Mouse (Mus musculus): ENCODE measurements at regions not wholly inside any gene's neighbourhood (a gene's known extent, or its start where the extent isn't known, plus 50 kb on each side); places are given as distances from the start of the nearest gene placed in this dataset.

GRCm38 (mm10) chr15:39998063-39998462 lies 136.1 kb upstream of the 9330182O14Rik start:
- no peak overlapping the region for H3K9ac ChIP-seq (replicated peaks)
- H3K9me3 ChIP-seq (replicated peaks) = no peaks in the 10 kb centered on the region
- ATAC-seq (ENCODE audit: low FRiP score) = no peak
- no peak overlapping the region for H3K27ac ChIP-seq (replicated peaks)
- H3K4me3 ChIP-seq (replicated peaks) = no peak overlapping the region
- 57% methylated on average over 5 of the region's 5 CpGs for WGBS
- H3K4me2 ChIP-seq = no peak overlapping the region
- H3K4me1 ChIP-seq = peaks cover 12% of the 10 kb centered on the region
- no peaks in the 10 kb centered on the region for H3K27me3 ChIP-seq (replicated peaks)
- H3K36me3 ChIP-seq = no peaks in the 10 kb centered on the region

DNA sequence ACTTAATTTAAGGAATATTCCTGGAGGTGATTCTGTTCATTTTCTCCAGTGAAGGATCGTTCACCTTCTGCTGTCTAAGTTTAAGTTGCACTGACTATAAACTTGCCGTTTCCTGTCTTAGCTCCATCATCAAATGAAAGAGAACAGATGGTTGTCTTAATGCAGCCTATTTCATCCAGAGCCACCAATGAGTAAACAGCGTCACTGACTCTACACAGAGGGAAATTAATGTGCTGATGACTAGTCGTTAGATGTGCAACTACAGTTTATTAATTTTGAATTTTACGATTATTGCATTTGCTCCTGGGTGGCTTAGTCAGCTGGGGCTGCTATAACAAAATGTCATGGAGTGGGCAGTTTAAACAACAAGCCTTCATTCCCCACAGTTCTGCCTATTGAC lies 134.1 kb upstream of the 9330182O14Rik start:
- Histone ChIP-seq H3K4me2 (no peak overlapping the region), H3K4me3 (replicated peaks) (no peak overlapping the region), H3K9me3 (replicated peaks) (no peaks in the 10 kb centered on the region), H3K27ac (replicated peaks) (0 out of 2 replicates have a peak overlapping the region, but pooled peaks have one; percentile 1), H3K27me3 (replicated peaks) (no peaks in the 10 kb centered on the region), H3K36me3 (no peaks in the 10 kb centered on the region), H3K4me1 (peaks cover 12% of the 10 kb centered on the region), H3K9ac (replicated peaks) (no peak overlapping the region)
- peak; percentile 59; the same call in 1 of the 2 replicates for ATAC-seq (ENCODE audit: low FRiP score)
- 44% methylated on average over 5 of the region's 5 CpGs for WGBS

GRCm38 (mm10) chr15:40005096-40005495 lies 129.1 kb upstream of the 9330182O14Rik start:
- ATAC-seq (ENCODE audit: low FRiP score) = no peak
- Histone ChIP-seq H3K27ac (replicated peaks) (no peak overlapping the region), H3K9me3 (replicated peaks) (no peaks in the 10 kb centered on the region), H3K27me3 (replicated peaks) (no peaks in the 10 kb centered on the region), H3K36me3 (no peaks in the 10 kb centered on the region), H3K4me3 (replicated peaks) (no peak overlapping the region), H3K4me1 (peaks cover 6% of the 10 kb centered on the region; the same call in 1 of the 2 replicates), H3K9ac (replicated peaks) (no peak overlapping the region), H3K4me2 (no peak overlapping the region)
- WGBS = 69% methylated on average over 16 of the region's 16 CpGs

GRCm38 (mm10) chr15:40007844-40008243 lies 126.3 kb upstream of the 9330182O14Rik start:
- 0 out of 2 replicates have a peak, but pooled peaks cover 3% of the 10 kb centered on the region for H3K4me1 ChIP-seq
- H3K27ac ChIP-seq (replicated peaks) = no peak overlapping the region
- H3K27me3 ChIP-seq (replicated peaks) = no peaks in the 10 kb centered on the region
- no peak for ATAC-seq (ENCODE audit: low FRiP score)
- no peak overlapping the region for H3K4me2 ChIP-seq
- H3K36me3 ChIP-seq = no peaks in the 10 kb centered on the region
- WGBS = 35% methylated on average over 5 of the region's 5 CpGs
- H3K4me3 ChIP-seq (replicated peaks) = no peak overlapping the region
- H3K9ac ChIP-seq (replicated peaks) = no peak overlapping the region
- no peaks in the 10 kb centered on the region for H3K9me3 ChIP-seq (replicated peaks)

DNA sequence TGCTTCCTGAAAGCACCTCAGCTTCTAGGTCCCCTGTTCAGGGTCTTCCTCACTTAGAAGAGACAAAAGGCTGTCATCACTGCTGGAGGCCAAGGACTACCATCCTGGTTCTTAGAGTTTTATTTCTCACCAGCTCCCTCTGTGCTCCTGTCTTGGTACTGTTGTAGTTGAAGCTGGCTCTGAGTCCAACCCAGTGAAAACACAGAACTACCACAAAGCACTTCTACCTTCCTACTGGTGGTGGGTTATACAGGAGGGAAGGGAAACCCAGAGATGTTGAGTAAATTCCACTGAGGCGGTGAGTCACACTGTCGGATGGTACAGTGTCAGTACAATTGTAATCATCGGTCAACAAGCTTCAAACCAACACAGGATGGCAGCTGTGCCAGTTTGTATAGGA lies 120.3 kb upstream of the 9330182O14Rik start:
- 95% methylated on average over 3 of the region's 3 CpGs for WGBS
- no peak overlapping the region for H3K4me2 ChIP-seq
- no peaks in the 10 kb centered on the region for H3K9me3 ChIP-seq (replicated peaks)
- H3K4me3 ChIP-seq (replicated peaks) = no peak overlapping the region
- no peak for ATAC-seq (ENCODE audit: low FRiP score)
- H3K27ac ChIP-seq (replicated peaks) = no peak overlapping the region
- peaks cover 9% of the 10 kb centered on the region for H3K4me1 ChIP-seq
- H3K36me3 ChIP-seq = no peaks in the 10 kb centered on the region
- no peaks in the 10 kb centered on the region for H3K27me3 ChIP-seq (replicated peaks)
- no peak overlapping the region for H3K9ac ChIP-seq (replicated peaks)

GRCm38 (mm10) chr15:40017019-40017418 lies 117.1 kb upstream of the 9330182O14Rik start:
- WGBS = 92% methylated on average over 2 of the region's 2 CpGs
- H3K9ac ChIP-seq (replicated peaks) = no peak overlapping the region
- H3K4me3 ChIP-seq (replicated peaks) = no peak overlapping the region
- peaks cover 9% of the 10 kb centered on the region for H3K4me1 ChIP-seq
- no peak overlapping the region for H3K4me2 ChIP-seq
- H3K27me3 ChIP-seq (replicated peaks) = no peaks in the 10 kb centered on the region
- no peak for ATAC-seq (ENCODE audit: low FRiP score)
- no peaks in the 10 kb centered on the region for H3K9me3 ChIP-seq (replicated peaks)
- no peak overlapping the region for H3K27ac ChIP-seq (replicated peaks)
- no peaks in the 10 kb centered on the region for H3K36me3 ChIP-seq

GRCm38 (mm10) chr15:40017597-40017996 lies 116.6 kb upstream of the 9330182O14Rik start:
- Histone ChIP-seq H3K4me2 (no peak overlapping the region), H3K4me3 (replicated peaks) (no peak overlapping the region), H3K9me3 (replicated peaks) (no peaks in the 10 kb centered on the region), H3K27me3 (replicated peaks) (no peaks in the 10 kb centered on the region), H3K36me3 (no peaks in the 10 kb centered on the region), H3K4me1 (peaks cover 9% of the 10 kb centered on the region), H3K9ac (replicated peaks) (no peak overlapping the region), H3K27ac (replicated peaks) (no peak overlapping the region)
- no peak for ATAC-seq (ENCODE audit: low FRiP score)
- WGBS = 36% methylated on average over 6 of the region's 6 CpGs

DNA sequence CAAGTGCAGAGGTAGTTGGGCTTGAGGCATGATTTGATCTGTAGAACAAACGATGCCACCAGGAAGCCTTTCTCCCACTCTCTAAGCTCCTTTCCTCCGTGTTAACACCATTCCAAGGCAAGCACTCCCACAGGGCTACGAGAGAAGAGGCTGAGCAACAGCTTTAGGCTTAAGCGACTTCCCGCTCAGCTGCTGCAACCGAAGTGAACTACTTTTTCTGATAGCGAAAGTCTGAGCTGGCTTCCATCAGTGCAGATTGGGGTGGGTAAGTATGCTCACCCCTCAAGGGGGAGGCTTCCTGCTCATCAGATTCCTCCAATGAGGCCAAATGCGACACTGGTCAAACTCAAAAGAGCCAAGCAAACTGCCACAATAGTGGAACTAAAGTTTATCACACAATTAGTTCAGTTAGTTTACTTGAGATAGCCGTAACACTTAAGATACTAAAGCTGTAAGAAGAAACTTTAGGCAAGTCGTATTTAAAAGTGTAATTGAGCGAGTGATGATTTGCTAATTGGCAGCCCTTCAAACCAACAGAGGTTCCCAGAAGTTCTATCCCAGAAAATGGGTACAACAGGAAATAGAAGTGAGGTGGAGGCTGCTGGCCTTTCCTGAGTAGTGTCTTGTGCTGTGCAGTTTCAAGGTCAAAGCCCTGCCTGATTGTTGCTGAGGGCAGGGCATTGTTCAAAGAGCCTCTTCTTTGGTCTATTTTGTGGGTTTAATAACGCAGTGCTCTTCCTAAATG lies 115.9 kb upstream of the 9330182O14Rik start:
- Histone ChIP-seq H3K4me2 (no peak overlapping the region), H3K9me3 (replicated peaks) (no peaks in the 10 kb centered on the region), H3K27ac (replicated peaks) (no peak overlapping the region), H3K9ac (replicated peaks) (no peak overlapping the region), H3K27me3 (replicated peaks) (no peaks in the 10 kb centered on the region), H3K36me3 (no peaks in the 10 kb centered on the region), H3K4me1 (peaks cover 9% of the 10 kb centered on the region), H3K4me3 (replicated peaks) (no peak overlapping the region)
- ATAC-seq (ENCODE audit: low FRiP score) = no peak
- WGBS = 29% methylated on average over 12 of the region's 12 CpGs

GRCm38 (mm10) chr15:40018792-40019151 lies 115.4 kb upstream of the 9330182O14Rik start:
- no peak overlapping the region for H3K27ac ChIP-seq (replicated peaks)
- no peak overlapping the region for H3K4me2 ChIP-seq
- peaks cover 9% of the 10 kb centered on the region for H3K4me1 ChIP-seq
- 37% methylated on average over 8 of the region's 8 CpGs for WGBS
- no peak overlapping the region for H3K9ac ChIP-seq (replicated peaks)
- no peaks in the 10 kb centered on the region for H3K27me3 ChIP-seq (replicated peaks)
- H3K9me3 ChIP-seq (replicated peaks) = no peaks in the 10 kb centered on the region
- no peaks in the 10 kb centered on the region for H3K36me3 ChIP-seq
- ATAC-seq (ENCODE audit: low FRiP score) = no peak
- H3K4me3 ChIP-seq (replicated peaks) = no peak overlapping the region

- Histone ChIP-seq H3K27me3 (replicated peaks) (no peaks in the 10 kb centered on the region), H3K36me3 (no peaks in the 10 kb centered on the region), H3K9me3 (replicated peaks) (no peaks in the 10 kb centered on the region), H3K4me3 (replicated peaks) (no peak overlapping the region), H3K9ac (replicated peaks) (no peak overlapping the region), H3K27ac (replicated peaks) (no peak overlapping the region), H3K4me1 (peaks cover 9% of the 10 kb centered on the region), H3K4me2 (no peak overlapping the region)
- ATAC-seq (ENCODE audit: low FRiP score) = no peak
- WGBS = 81% methylated on average over 8 of the region's 8 CpGs
These were observed 114.9 kb upstream of the 9330182O14Rik start for GRCm38 (mm10) chr15:40019226-40019625.

- Histone ChIP-seq H3K27me3 (replicated peaks) (no peaks in the 10 kb centered on the region), H3K9ac (replicated peaks) (no peak overlapping the region), H3K27ac (replicated peaks) (no peak overlapping the region), H3K36me3 (no peaks in the 10 kb centered on the region), H3K4me2 (no peak overlapping the region), H3K9me3 (replicated peaks) (no peaks in the 10 kb centered on the region), H3K4me1 (peaks cover 9% of the 10 kb centered on the region), H3K4me3 (replicated peaks) (no peak overlapping the region)
- ATAC-seq (ENCODE audit: low FRiP score) = no peak
These were observed 114.1 kb upstream of the 9330182O14Rik start for GRCm38 (mm10) chr15:40020097-40020496.

- Histone ChIP-seq H3K4me3 (replicated peaks) (no peak overlapping the region), H3K4me1 (peaks cover 9% of the 10 kb centered on the region), H3K27ac (replicated peaks) (no peak overlapping the region), H3K27me3 (replicated peaks) (no peaks in the 10 kb centered on the region), H3K9ac (replicated peaks) (no peak overlapping the region), H3K36me3 (no peaks in the 10 kb centered on the region), H3K4me2 (no peak overlapping the region), H3K9me3 (replicated peaks) (no peaks in the 10 kb centered on the region)
- WGBS = 95% methylated on average over 3 of the region's 3 CpGs
- no peak for ATAC-seq (ENCODE audit: low FRiP score)
These were observed 113.5 kb upstream of the 9330182O14Rik start for GRCm38 (mm10) chr15:40020646-40021045.
